Mouse (Mus musculus) liver, embryonic 12.5 days (tissue): ENCODE measurements around the gene Kcnj11. TPM values are rescaled to one million over a fixed set of nuclear protein-coding genes. Genes with fewer than 3 reads are reported as not detected.

Experiments
- ATAC-seq: fragments of 200-750 bp; cut with Nextera tagmentation; 2 replicates; pipeline ENCODE4 v1.8.0; 2017; ENCODE audit warnings: moderate number of reproducible peaks, mild to moderate bottlenecking, moderate library complexity
- H3K27ac ChIP-seq: fragments of 300-500 bp; sonication (generic); 2 replicates; pipeline ENCODE4 v1.5.1; 2016; ENCODE audit warnings: mild to moderate bottlenecking
- H3K27me3 ChIP-seq: fragments of 300-500 bp; sonication (generic); replicated peaks from 2 replicates; pipeline ENCODE4 v1.6.1; 2016; ENCODE audit warnings: mild to moderate bottlenecking, moderate library complexity
- H3K36me3 ChIP-seq: fragments of 300-500 bp; sonication (generic); 2 replicates; pipeline ENCODE4 v1.6.1; 2016; ENCODE audit warnings: mild to moderate bottlenecking, moderate library complexity
- H3K4me1 ChIP-seq: fragments of 300-500 bp; sonication (generic); 2 replicates; pipeline ENCODE4 v1.6.1; 2016
- H3K4me2 ChIP-seq: fragments of 300-500 bp; sonication (generic); 2 replicates; pipeline ENCODE4 v1.6.1; 2016; ENCODE audit warnings: mild to moderate bottlenecking, moderate library complexity
- H3K4me3 ChIP-seq: fragments of 300-500 bp; sonication (generic); 2 replicates; pipeline ENCODE4 v1.5.1; 2016; ENCODE audit warnings: mild to moderate bottlenecking, moderate library complexity
- H3K9ac ChIP-seq: fragments of 300-500 bp; sonication (generic); 2 replicates; pipeline ENCODE4 v1.6.1; 2016; ENCODE audit warnings: mild to moderate bottlenecking, moderate library complexity
- H3K9me3 ChIP-seq: fragments of 300-500 bp; sonication (generic); replicated peaks from 2 replicates; pipeline ENCODE4 v1.6.1; 2016; ENCODE audit warnings: mild to moderate bottlenecking, moderate library complexity
- WGBS: fragments of 180-500 bp; shearing (Covaris S2); methylation state at CpG from one replicate; pipeline ENCODE4 v1.1.7; 2016; ENCODE audit not compliant: insufficient replicate concordance; 5-methylcytosine and 5-hydroxymethylcytosine counted together
- polyA plus RNA-seq: library from polyadenylated mRNA; unstranded; fragments of >200 nt; fragmentation: Nextera tagmentation; extraction: Ambion mirVana; gene quantifications from 2 replicates; pipeline ENCODE4 v1.2.1, GENCODE M21; 2016

Gene Kcnj11
- polyA plus RNA-seq, 1 experiment from 2014 or later: not detected

GRCm38 (mm10) chr7:46125340-46125739, 24.8 kb upstream of the Kcnj11 start:
- no peaks in the 10 kb centered on the region for H3K36me3 ChIP-seq
- ATAC-seq: no peak
- WGBS: 72% methylated on average over 11 of the region's 11 CpGs
- no peaks in the 10 kb centered on the region for H3K9me3 ChIP-seq
- H3K4me3 ChIP-seq: no peak overlapping the region
- no peaks in the 10 kb centered on the region for H3K27me3 ChIP-seq
- H3K9ac ChIP-seq: no peak overlapping the region
- no peak overlapping the region for H3K27ac ChIP-seq
- H3K4me2 ChIP-seq: no peak overlapping the region
- peaks cover 6% of the 10 kb centered on the region; the same call in 1 of the 2 replicates for H3K4me1 ChIP-seq

GRCm38 (mm10) chr7:46124460-46124859, 23.9 kb upstream of the Kcnj11 start:
- H3K4me2 ChIP-seq: no peak overlapping the region
- no peak overlapping the region for H3K27ac ChIP-seq
- H3K27me3 ChIP-seq: no peaks in the 10 kb centered on the region
- H3K9me3 ChIP-seq: no peaks in the 10 kb centered on the region
- peaks cover 5% of the 10 kb centered on the region; the same call in 1 of the 2 replicates for H3K4me1 ChIP-seq
- WGBS: 71% methylated on average over 6 of the region's 6 CpGs
- no peak for ATAC-seq
- no peak overlapping the region for H3K9ac ChIP-seq
- no peaks in the 10 kb centered on the region for H3K36me3 ChIP-seq
- H3K4me3 ChIP-seq: no peak overlapping the region

DNA sequence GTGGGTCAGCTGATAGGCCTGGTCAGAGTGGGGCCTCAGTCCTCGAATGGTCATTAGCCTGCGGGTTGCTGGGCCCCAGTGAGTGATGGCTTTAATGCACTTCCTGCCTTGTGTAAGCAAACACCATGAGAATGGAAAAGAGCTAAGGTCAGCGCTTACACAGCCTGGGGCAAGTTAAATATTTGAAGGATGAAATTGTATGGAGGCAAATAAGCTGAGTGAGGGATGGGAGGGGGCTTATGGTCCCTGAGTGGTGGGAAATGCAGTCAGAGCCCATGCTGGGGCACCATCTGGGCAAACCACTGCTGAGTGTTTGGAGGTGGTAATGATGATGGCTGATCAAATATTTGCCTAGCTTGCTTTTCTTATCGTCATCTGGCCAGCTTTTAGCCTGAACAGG, 22.4 kb upstream of the Kcnj11 start:
- Histone ChIP-seq H3K9me3 (no peaks in the 10 kb centered on the region), H3K4me3 (no peak overlapping the region), H3K9ac (no peak overlapping the region), H3K4me2 (no peak overlapping the region), H3K4me1 (0 out of 2 replicates have a peak, but pooled peaks cover 2% of the 10 kb centered on the region), H3K27me3 (no peaks in the 10 kb centered on the region), H3K27ac (no peak overlapping the region), H3K36me3 (no peaks in the 10 kb centered on the region)
- ATAC-seq: peak; percentile 46
- 51% methylated on average over 4 of the region's 4 CpGs for WGBS

- Histone ChIP-seq H3K4me2 (no peak overlapping the region), H3K36me3 (no peaks in the 10 kb centered on the region), H3K9ac (no peak overlapping the region), H3K9me3 (no peaks in the 10 kb centered on the region), H3K4me3 (no peak overlapping the region), H3K4me1 (no peaks in the 10 kb centered on the region), H3K27me3 (no peaks in the 10 kb centered on the region), H3K27ac (no peak overlapping the region)
- WGBS: 78% methylated on average over 16 of the region's 16 CpGs
- no peak for ATAC-seq
Measured at GRCm38 (mm10) chr7:46117035-46117434, 16.5 kb upstream of the Kcnj11 start.

- Histone ChIP-seq H3K27ac (no peak overlapping the region), H3K27me3 (no peaks in the 10 kb centered on the region), H3K4me3 (no peak overlapping the region), H3K36me3 (no peaks in the 10 kb centered on the region), H3K4me1 (no peaks in the 10 kb centered on the region), H3K9me3 (no peaks in the 10 kb centered on the region), H3K4me2 (no peak overlapping the region), H3K9ac (no peak overlapping the region)
- WGBS: 44% methylated on average over 10 of the region's 10 CpGs
- no peak for ATAC-seq
Measured at GRCm38 (mm10) chr7:46116118-46116581, 15.6 kb upstream of the Kcnj11 start.

DNA sequence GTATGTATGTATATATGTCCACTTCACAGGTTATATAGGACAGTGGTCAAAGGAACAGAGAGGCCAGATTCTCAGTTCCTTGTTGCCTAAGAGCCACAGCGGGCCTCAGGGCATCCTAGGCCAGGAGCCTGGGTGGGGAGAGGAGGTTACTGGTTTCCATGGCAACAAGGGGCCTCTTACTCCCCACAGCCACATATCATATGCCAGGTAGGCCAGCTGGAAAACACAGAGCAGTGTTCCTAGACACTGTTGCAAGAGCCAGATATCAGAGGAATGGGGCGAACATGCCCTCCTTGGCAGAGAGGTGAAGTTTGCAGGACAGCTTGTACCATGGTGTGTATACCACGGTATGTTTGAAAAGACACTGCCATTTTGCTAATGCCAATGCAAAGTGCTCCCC, 12.9 kb upstream of the Kcnj11 start:
- no peaks in the 10 kb centered on the region for H3K4me1 ChIP-seq
- ATAC-seq: no peak

DNA sequence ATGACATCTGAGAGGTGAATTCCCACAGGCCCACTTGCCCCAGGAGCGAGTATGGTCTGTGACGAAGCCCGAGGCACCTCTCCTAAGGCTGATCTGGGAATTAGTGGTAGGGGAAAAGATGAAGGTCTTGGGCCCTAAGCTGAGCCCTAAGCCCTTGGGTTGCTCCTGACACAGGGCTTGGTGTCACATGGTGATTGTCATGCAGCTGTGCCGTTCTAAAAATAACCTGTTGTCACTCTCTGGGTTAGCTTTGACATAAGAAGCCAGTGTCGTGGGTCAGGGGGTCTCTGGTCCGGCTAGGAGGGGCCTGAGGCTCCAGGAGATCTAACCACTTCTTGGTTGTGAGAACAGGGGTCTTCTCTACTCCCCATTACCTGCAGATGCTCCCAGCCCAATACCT, 11.4 kb upstream of the Kcnj11 start:
- no peaks in the 10 kb centered on the region for H3K9me3 ChIP-seq
- no peak for ATAC-seq
- H3K36me3 ChIP-seq: no peaks in the 10 kb centered on the region
- 49% methylated on average over 6 of the region's 6 CpGs for WGBS
- H3K27me3 ChIP-seq: no peaks in the 10 kb centered on the region; the same call in 1 of the 2 replicates
- H3K4me2 ChIP-seq: no peak overlapping the region
- no peak overlapping the region for H3K4me3 ChIP-seq
- H3K27ac ChIP-seq: no peak overlapping the region
- H3K9ac ChIP-seq: no peak overlapping the region
- no peaks in the 10 kb centered on the region for H3K4me1 ChIP-seq

More for the DNA sequence above, 12.9 kb upstream of the Kcnj11 start:
- no peak overlapping the region for H3K4me2 ChIP-seq
- H3K36me3 ChIP-seq: no peaks in the 10 kb centered on the region
- WGBS: 62% methylated on average over 3 of the region's 3 CpGs
- no peak overlapping the region for H3K4me3 ChIP-seq
- H3K9me3 ChIP-seq: no peaks in the 10 kb centered on the region
- no peak overlapping the region for H3K9ac ChIP-seq
- no peak overlapping the region for H3K27ac ChIP-seq
- no peaks in the 10 kb centered on the region for H3K27me3 ChIP-seq

GRCm38 (mm10) chr7:46111212-46111817, 10.8 kb upstream of the Kcnj11 start:
- no peak overlapping the region for H3K27ac ChIP-seq
- H3K27me3 ChIP-seq: no peaks in the 10 kb centered on the region; the same call in 1 of the 2 replicates
- no peaks in the 10 kb centered on the region for H3K9me3 ChIP-seq
- WGBS: 68% methylated on average over 15 of the region's 15 CpGs
- no peak overlapping the region for H3K4me2 ChIP-seq
- H3K9ac ChIP-seq: no peak overlapping the region
- H3K4me1 ChIP-seq: no peaks in the 10 kb centered on the region
- H3K4me3 ChIP-seq: no peak overlapping the region
- H3K36me3 ChIP-seq: no peaks in the 10 kb centered on the region
- no peak for ATAC-seq

DNA sequence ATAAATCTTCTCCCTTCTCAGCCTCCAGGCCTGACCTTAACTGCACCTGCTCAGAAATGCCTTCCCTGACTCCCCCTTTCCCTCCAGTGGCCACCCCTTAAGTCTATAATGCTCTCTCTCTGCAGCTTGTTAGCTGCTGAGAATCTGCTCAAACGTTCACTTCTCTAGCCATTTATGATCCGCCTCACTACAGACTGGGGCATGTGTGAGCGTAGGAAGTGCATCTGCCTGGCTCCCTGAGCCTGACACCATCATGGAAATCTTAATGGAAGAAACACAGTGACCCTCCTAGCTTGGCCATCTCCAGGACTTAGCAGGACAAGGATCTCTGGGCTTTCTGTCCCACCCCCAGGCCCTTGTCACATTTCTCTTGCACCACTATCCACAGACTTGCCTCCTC, 9.5 kb upstream of the Kcnj11 start:
- Histone ChIP-seq H3K4me1 (no peaks in the 10 kb centered on the region), H3K27ac (no peak overlapping the region), H3K36me3 (no peaks in the 10 kb centered on the region), H3K4me3 (no peak overlapping the region), H3K4me2 (no peak overlapping the region), H3K9me3 (no peaks in the 10 kb centered on the region), H3K9ac (no peak overlapping the region), H3K27me3 (no peaks in the 10 kb centered on the region; the same call in none of the 2 replicates)
- 59% methylated on average over 3 of the region's 3 CpGs for WGBS
- no peak for ATAC-seq

DNA sequence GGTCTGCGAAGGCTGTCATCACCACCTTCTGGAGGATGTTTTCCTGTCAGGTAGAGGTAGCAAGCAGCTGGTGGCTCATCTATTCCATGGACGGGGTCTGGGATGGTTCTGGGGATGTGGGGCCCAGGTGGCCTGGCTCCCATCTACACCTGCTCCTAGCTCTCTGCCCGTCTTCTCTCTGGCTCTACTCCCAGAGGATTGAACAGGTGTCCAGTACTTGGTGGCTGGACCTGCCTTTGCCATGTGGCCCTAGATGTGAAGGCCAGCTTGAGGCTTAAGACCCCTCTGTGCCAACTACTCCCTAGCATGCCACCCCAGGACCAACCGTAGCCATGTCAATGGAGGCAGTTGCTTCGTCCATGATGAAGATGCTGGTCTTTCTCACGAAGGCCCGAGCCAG, 4.9 kb upstream of the Kcnj11 start:
- H3K36me3 ChIP-seq: no peaks in the 10 kb centered on the region
- 74% methylated on average over 7 of the region's 7 CpGs for WGBS
- no peak for ATAC-seq

DNA sequence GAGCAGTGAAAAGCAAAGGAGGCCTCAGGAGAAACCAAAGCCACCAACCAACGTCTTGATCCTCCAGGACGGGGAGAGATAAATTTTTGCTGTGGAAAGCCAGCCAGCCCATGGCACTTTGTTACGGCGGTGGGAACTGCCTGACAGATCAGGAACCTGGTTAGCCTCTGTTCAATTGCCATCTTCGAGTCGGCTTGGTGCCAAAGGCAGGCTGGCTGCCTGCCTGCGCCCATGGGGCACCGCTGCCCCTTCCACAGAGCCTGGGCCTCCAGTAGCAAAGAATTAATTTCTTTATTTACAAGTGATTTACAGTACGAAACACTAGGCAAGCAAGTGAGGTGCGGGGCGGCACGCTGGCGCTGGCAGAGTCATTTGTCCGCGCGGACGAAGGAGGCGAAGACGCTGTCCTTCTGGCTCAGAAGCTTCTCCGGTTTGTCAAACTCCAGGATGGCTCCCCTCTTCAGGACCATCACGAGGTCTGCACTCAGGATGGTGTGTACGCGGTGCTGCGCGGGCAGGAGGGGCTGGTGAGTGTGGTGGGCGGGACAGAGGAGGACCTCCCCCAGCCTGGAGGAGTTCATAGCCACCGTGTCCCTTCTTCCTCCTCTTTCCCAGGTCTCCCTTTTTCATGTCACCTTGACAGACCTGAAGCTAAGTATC, 3.8 kb upstream of the Kcnj11 start:
- Histone ChIP-seq H3K27ac (no peak overlapping the region), H3K4me1 (peaks cover 9% of the 10 kb centered on the region), H3K9me3 (no peaks in the 10 kb centered on the region), H3K27me3 (peaks cover 34% of the 10 kb centered on the region), H3K9ac (no peak overlapping the region), H3K36me3 (no peaks in the 10 kb centered on the region), H3K4me3 (no peak overlapping the region), H3K4me2 (no peak overlapping the region)
- ATAC-seq: no peak
- 73% methylated on average over 27 of the region's 27 CpGs for WGBS

More for the DNA sequence above, 4.9 kb upstream of the Kcnj11 start:
- Histone ChIP-seq H3K27me3 (peaks cover 23% of the 10 kb centered on the region), H3K9ac (no peak overlapping the region), H3K4me3 (no peak overlapping the region), H3K4me2 (no peak overlapping the region), H3K4me1 (peaks cover 4% of the 10 kb centered on the region), H3K9me3 (no peaks in the 10 kb centered on the region), H3K27ac (no peak overlapping the region)

DNA sequence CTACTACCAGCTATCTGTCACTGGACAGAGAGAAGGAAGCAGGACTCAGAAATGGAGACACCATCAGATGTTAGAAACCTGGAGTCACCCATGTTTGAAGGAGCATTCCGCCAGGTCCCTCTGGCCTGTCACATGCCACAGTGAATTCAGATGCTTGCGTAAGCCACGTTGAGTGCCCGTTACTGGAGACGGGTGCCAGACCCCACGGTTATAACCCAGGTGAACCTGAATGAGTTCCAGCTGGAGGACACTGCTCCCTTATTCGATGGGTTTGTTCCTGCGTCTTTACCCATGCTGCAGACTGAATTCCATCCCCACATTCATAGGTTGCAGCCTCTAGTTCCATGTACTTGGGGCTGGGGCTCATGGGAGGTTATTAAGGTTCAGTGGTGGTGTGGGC, 3.2 kb upstream of the Kcnj11 start:
- H3K4me3 ChIP-seq: no peak overlapping the region
- no peaks in the 10 kb centered on the region for H3K9me3 ChIP-seq
- H3K36me3 ChIP-seq: no peaks in the 10 kb centered on the region
- H3K4me2 ChIP-seq: no peak overlapping the region
- H3K9ac ChIP-seq: no peak overlapping the region
- WGBS: 71% methylated on average over 8 of the region's 8 CpGs
- H3K27ac ChIP-seq: no peak overlapping the region
- peaks cover 40% of the 10 kb centered on the region for H3K27me3 ChIP-seq
- no peak for ATAC-seq
- peaks cover 9% of the 10 kb centered on the region for H3K4me1 ChIP-seq
